Mouse (Mus musculus) CH12.LX (cell line): ENCODE measurements around the gene Babam2.

ENCODE experiments used
- CHD2 ChIP-seq: IDR thresholded peaks from 2 replicates; pipeline ENCODE4 v1.6.1; 2011; ENCODE audit warnings: low read length, improper control_type of control experiment
- CTCF ChIP-seq, 2 experiments: IDR thresholded peaks in 1 of 2; conservative IDR thresholded peaks in 1 of 2; 2 replicates each; pipeline ENCODE4 v1.5.1; 2011 to 2012; ENCODE audit warnings: low read depth in 2 of 2, low read length in 2 of 2, improper control_type of control experiment in 1 of 2, inconsistent platforms in 1 of 2, mild to moderate bottlenecking in 1 of 2, moderate library complexity in 1 of 2
- KAT2A ChIP-seq: IDR thresholded peaks from 2 replicates; pipeline ENCODE4 v1.6.1; 2012; ENCODE audit warnings: low read length, improper control_type of control experiment, inconsistent platforms; ENCODE audit not compliant: insufficient replicate concordance

GRCm38 (mm10) chr5:31765824-31766223 lies 68.3 kb downstream of the Babam2 start:
- TF ChIP-seq KAT2A (no peak), CTCF (conservative IDR thresholded peaks at IDR 0.05 in 1 of 2, IDR thresholded peaks at IDR 0.05 in 1 of 2; ENCODE audit: low read depth in 2 of 2, low read length in 2 of 2) (no peak), CHD2 (no peak)
